Mouse (Mus musculus): ENCODE data around the gene Fut7. TPM values are rescaled to one million over a fixed set of nuclear protein-coding genes. Genes with fewer than 3 reads are reported as not detected.

Gene Fut7
- polyA plus RNA-seq, 1 experiment from 2014 or later: not detected

Small RNAs within 50 kb of the gene (microRNA-seq; reads per million reads assigned to microRNA genes)
- not detected for gene Mir3087 (ENCODE audit: borderline number of aligned reads)

Other genes with a start within 250 kb of the Fut7 start
- gene Nrarp, start 242.5 kb upstream of the Fut7 start, polyA plus RNA-seq (2014; fragmentation: Nextera tagmentation; extraction: Ambion mirVana): 6.5 and 7.6 TPM in 2 replicates
- gene Tor4a, start 226.4 kb upstream of the Fut7 start, polyA plus RNA-seq (2014; fragmentation: Nextera tagmentation; extraction: Ambion mirVana): 12.1 and 13.1 TPM in 2 replicates
- gene Nelfb, start 211.8 kb upstream of the Fut7 start, polyA plus RNA-seq (2014; fragmentation: Nextera tagmentation; extraction: Ambion mirVana): 85.3 and 86.3 TPM in 2 replicates
- 0.29 TPM in 1 of 2 replicates, not detected in the other for gene Stpg3, start 208.6 kb upstream of the Fut7 start, polyA plus RNA-seq (2014; fragmentation: Nextera tagmentation; extraction: Ambion mirVana)
- gene Fam166a, start 204.5 kb upstream of the Fut7 start, polyA plus RNA-seq (2014; fragmentation: Nextera tagmentation; extraction: Ambion mirVana): 0.45 TPM in 2 replicates
- 823 and 870 TPM in 2 replicates for gene Tubb4b, start 198.6 kb upstream of the Fut7 start, polyA plus RNA-seq (2014; fragmentation: Nextera tagmentation; extraction: Ambion mirVana)
- 0.07 TPM in 1 of 2 replicates, not detected in the other for gene Slc34a3, start 188.9 kb upstream of the Fut7 start, polyA plus RNA-seq (2014; fragmentation: Nextera tagmentation; extraction: Ambion mirVana)
- 0.10 and 0.21 TPM in 2 replicates for gene Rnf224, start 186.5 kb upstream of the Fut7 start, polyA plus RNA-seq (2014; fragmentation: Nextera tagmentation; extraction: Ambion mirVana)
- gene Rnf208, start 181.0 kb upstream of the Fut7 start, polyA plus RNA-seq (2014; fragmentation: Nextera tagmentation; extraction: Ambion mirVana): 7.7 and 8.1 TPM in 2 replicates
- gene Cysrt1, start 180.8 kb upstream of the Fut7 start, polyA plus RNA-seq (2014; fragmentation: Nextera tagmentation; extraction: Ambion mirVana): not detected in 2 replicates
- gene AL732309.1, start 176.4 kb upstream of the Fut7 start, polyA plus RNA-seq (2014; fragmentation: Nextera tagmentation; extraction: Ambion mirVana): 6.3 and 6.8 TPM in 2 replicates
- 14.4 and 15.2 TPM in 2 replicates for gene Tmem203, start 167.8 kb upstream of the Fut7 start, polyA plus RNA-seq (2014; fragmentation: Nextera tagmentation; extraction: Ambion mirVana)
- gene Tprn, start 160.6 kb upstream of the Fut7 start, polyA plus RNA-seq (2014; fragmentation: Nextera tagmentation; extraction: Ambion mirVana): 9.6 and 10.3 TPM in 2 replicates
- gene Ssna1, start 150.8 kb upstream of the Fut7 start, polyA plus RNA-seq (2014; fragmentation: Nextera tagmentation; extraction: Ambion mirVana): 233 and 237 TPM in 2 replicates
- gene Anapc2, start 150.8 kb upstream of the Fut7 start, polyA plus RNA-seq (2014; fragmentation: Nextera tagmentation; extraction: Ambion mirVana): 74.7 and 77.6 TPM in 2 replicates
- not detected in 2 replicates for gene Tmem210, start 135.1 kb upstream of the Fut7 start, polyA plus RNA-seq (2014; fragmentation: Nextera tagmentation; extraction: Ambion mirVana)
- not detected in 2 replicates for gene Lrrc26, start 133.4 kb upstream of the Fut7 start, polyA plus RNA-seq (2014; fragmentation: Nextera tagmentation; extraction: Ambion mirVana)
- 1.0 and 1.6 TPM in 2 replicates for gene Grin1, start 104.1 kb upstream of the Fut7 start, polyA plus RNA-seq (2014; fragmentation: Nextera tagmentation; extraction: Ambion mirVana)
- gene Man1b1, start 90.9 kb upstream of the Fut7 start, polyA plus RNA-seq (2014; fragmentation: Nextera tagmentation; extraction: Ambion mirVana): 48.3 and 62.9 TPM in 2 replicates
- gene Dpp7, start 66.9 kb upstream of the Fut7 start, polyA plus RNA-seq (2014; fragmentation: Nextera tagmentation; extraction: Ambion mirVana): 17.4 and 18.3 TPM in 2 replicates
- 15.6 and 17.8 TPM in 2 replicates for gene Uap1l1, start 57.6 kb upstream of the Fut7 start, polyA plus RNA-seq (2014; fragmentation: Nextera tagmentation; extraction: Ambion mirVana)
- gene Sapcd2, start 50.9 kb upstream of the Fut7 start, polyA plus RNA-seq (2014; fragmentation: Nextera tagmentation; extraction: Ambion mirVana): 45.3 and 51.0 TPM in 2 replicates
- gene Entpd2, start 27.4 kb upstream of the Fut7 start, polyA plus RNA-seq (2014; fragmentation: Nextera tagmentation; extraction: Ambion mirVana): 0.25 and 0.45 TPM in 2 replicates
- 7.0 and 8.1 TPM in 2 replicates for gene Npdc1, start 23.9 kb upstream of the Fut7 start, polyA plus RNA-seq (2014; fragmentation: Nextera tagmentation; extraction: Ambion mirVana)
- gene Abca2, start 5.4 kb downstream of the Fut7 start, polyA plus RNA-seq (2014; fragmentation: Nextera tagmentation; extraction: Ambion mirVana): 3.9 and 4.5 TPM in 2 replicates
- 0.21 TPM in 1 of 2 replicates, not detected in the other for gene Clic3, start 33.6 kb downstream of the Fut7 start, polyA plus RNA-seq (2014; fragmentation: Nextera tagmentation; extraction: Ambion mirVana)
- gene Paxx, start 37.8 kb downstream of the Fut7 start, polyA plus RNA-seq (2014; fragmentation: Nextera tagmentation; extraction: Ambion mirVana): 9.2 and 14.3 TPM in 2 replicates
- gene Ptgds, start 46.8 kb downstream of the Fut7 start, polyA plus RNA-seq (2014; fragmentation: Nextera tagmentation; extraction: Ambion mirVana): not detected in 2 replicates
- not detected in 2 replicates for gene Lcn12, start 70.6 kb downstream of the Fut7 start, polyA plus RNA-seq (2014; fragmentation: Nextera tagmentation; extraction: Ambion mirVana)
- 63.3 and 63.6 TPM in 2 replicates for gene Fbxw5, start 77.5 kb downstream of the Fut7 start, polyA plus RNA-seq (2014; fragmentation: Nextera tagmentation; extraction: Ambion mirVana)
- 14.9 and 16.8 TPM in 2 replicates for gene C8g, start 78.5 kb downstream of the Fut7 start, polyA plus RNA-seq (2014; fragmentation: Nextera tagmentation; extraction: Ambion mirVana)
- 28.0 and 31.0 TPM in 2 replicates for gene Traf2, start 123.7 kb downstream of the Fut7 start, polyA plus RNA-seq (2014; fragmentation: Nextera tagmentation; extraction: Ambion mirVana)
- 367 and 380 TPM in 2 replicates for gene Edf1, start 134.6 kb downstream of the Fut7 start, polyA plus RNA-seq (2014; fragmentation: Nextera tagmentation; extraction: Ambion mirVana)
- 1.3 and 1.8 TPM in 2 replicates for gene Mamdc4, start 151.6 kb downstream of the Fut7 start, polyA plus RNA-seq (2014; fragmentation: Nextera tagmentation; extraction: Ambion mirVana)
- gene Phpt1, start 152.0 kb downstream of the Fut7 start, polyA plus RNA-seq (2014; fragmentation: Nextera tagmentation; extraction: Ambion mirVana): 112 and 116 TPM in 2 replicates
- gene Ajm1, start 158.5 kb downstream of the Fut7 start, polyA plus RNA-seq (2014; fragmentation: Nextera tagmentation; extraction: Ambion mirVana): 0.21 TPM in 1 of 2 replicates, not detected in the other
- 59.3 and 67.7 TPM in 2 replicates for gene Rabl6, start 185.3 kb downstream of the Fut7 start, polyA plus RNA-seq (2014; fragmentation: Nextera tagmentation; extraction: Ambion mirVana)
- gene Ccdc183, start 194.4 kb downstream of the Fut7 start, polyA plus RNA-seq (2014; fragmentation: Nextera tagmentation; extraction: Ambion mirVana): 0.08 and 0.12 TPM in 2 replicates
- 12.1 and 13.4 TPM in 2 replicates for gene Tmem141, start 198.7 kb downstream of the Fut7 start, polyA plus RNA-seq (2014; fragmentation: Nextera tagmentation; extraction: Ambion mirVana)
- gene Fcna, start 204.8 kb downstream of the Fut7 start, polyA plus RNA-seq (2014; fragmentation: Nextera tagmentation; extraction: Ambion mirVana): 31.1 and 33.4 TPM in 2 replicates
- gene Lcn8, start 229.9 kb downstream of the Fut7 start, polyA plus RNA-seq (2014; fragmentation: Nextera tagmentation; extraction: Ambion mirVana): not detected in 2 replicates
- gene Lcn5, start 234.7 kb downstream of the Fut7 start, polyA plus RNA-seq (2014; fragmentation: Nextera tagmentation; extraction: Ambion mirVana): not detected in 2 replicates

All from liver, embryonic 11.5 days (tissue).